Mouse (Mus musculus): Measurements from ENCODE around the gene Agbl1. TPM values are rescaled to one million over a fixed set of nuclear protein-coding genes. Genes with fewer than 3 reads are reported as not detected.

Agbl1 gene
- polyA plus RNA-seq, 1 experiment from 2014 or later: 0.16 TPM

- no peaks in the 10 kb centered on the region for H3K36me3 ChIP-seq (ENCODE audit: control insufficient read depth, insufficient read depth, low read length)
- H3K27me3 ChIP-seq (ENCODE audit: control insufficient read depth, insufficient read depth, low read length): no peaks in the 10 kb centered on the region
- DNase-seq (peak; percentile 11), ATAC-seq (ENCODE audit: low FRiP score, low TSS enrichment) (no peak)
- H3K4me3 ChIP-seq (replicated peaks; ENCODE audit: low read depth, low read length): no peak overlapping the region
- WGBS: 60% methylated on average over 10 of the region's 10 CpGs
- no peaks in the 10 kb centered on the region for H3K9me3 ChIP-seq (ENCODE audit: control insufficient read depth, low read length)
- no peak overlapping the region for H3K4me2 ChIP-seq (ENCODE audit: low read length)
- no peaks in the 10 kb centered on the region for H3K4me1 ChIP-seq (ENCODE audit: control insufficient read depth, insufficient read depth, low read length)
- H3K9ac ChIP-seq (replicated peaks; ENCODE audit: low read length): no peak overlapping the region
- no peak overlapping the region for H3K27ac ChIP-seq (replicated peaks; ENCODE audit: low read depth, low read length)
Observed at GRCm38 (mm10) chr7:76353469-76353868, 123.8 kb downstream of the Agbl1 start.

- no peak overlapping the region for H3K9ac ChIP-seq (replicated peaks; ENCODE audit: low read length)
- no peak overlapping the region for H3K4me3 ChIP-seq (replicated peaks; ENCODE audit: low read depth, low read length)
- no peaks in the 10 kb centered on the region for H3K9me3 ChIP-seq (ENCODE audit: control insufficient read depth, low read length)
- DNase-seq (peak; percentile 81), ATAC-seq (ENCODE audit: low FRiP score, low TSS enrichment) (no peak)
- no peaks in the 10 kb centered on the region for H3K4me1 ChIP-seq (ENCODE audit: control insufficient read depth, insufficient read depth, low read length)
- WGBS: 31% methylated on average over 3 of the region's 3 CpGs
- no peak overlapping the region for H3K27ac ChIP-seq (replicated peaks; ENCODE audit: low read depth, low read length)
- H3K36me3 ChIP-seq (ENCODE audit: control insufficient read depth, insufficient read depth, low read length): no peaks in the 10 kb centered on the region
- H3K27me3 ChIP-seq (ENCODE audit: control insufficient read depth, insufficient read depth, low read length): no peaks in the 10 kb centered on the region
- H3K4me2 ChIP-seq (ENCODE audit: low read length): no peak overlapping the region
Observed at GRCm38 (mm10) chr7:76354510-76354909, 124.8 kb downstream of the Agbl1 start.

- Histone ChIP-seq H3K9ac (replicated peaks; ENCODE audit: low read length) (no peak overlapping the region), H3K4me1 (ENCODE audit: control insufficient read depth, insufficient read depth, low read length) (no peaks in the 10 kb centered on the region), H3K9me3 (ENCODE audit: control insufficient read depth, low read length) (no peaks in the 10 kb centered on the region), H3K4me2 (ENCODE audit: low read length) (no peak overlapping the region), H3K4me3 (replicated peaks; ENCODE audit: low read depth, low read length) (no peak overlapping the region), H3K36me3 (ENCODE audit: control insufficient read depth, insufficient read depth, low read length) (no peaks in the 10 kb centered on the region), H3K27me3 (ENCODE audit: control insufficient read depth, insufficient read depth, low read length) (no peaks in the 10 kb centered on the region), H3K27ac (replicated peaks; ENCODE audit: low read depth, low read length) (no peak overlapping the region)
- 59% methylated on average over 4 of the region's 4 CpGs for WGBS
- ATAC-seq (ENCODE audit: low FRiP score, low TSS enrichment) (no peak), DNase-seq (no peak)
Observed at GRCm38 (mm10) chr7:76371269-76371668, 141.6 kb downstream of the Agbl1 start.

GRCm38 (mm10) chr7:76379493-76379892, 149.8 kb downstream of the Agbl1 start:
- Histone ChIP-seq H3K9me3 (ENCODE audit: control insufficient read depth, low read length) (no peaks in the 10 kb centered on the region), H3K4me2 (ENCODE audit: low read length) (no peak overlapping the region), H3K27me3 (ENCODE audit: control insufficient read depth, insufficient read depth, low read length) (no peaks in the 10 kb centered on the region), H3K4me1 (ENCODE audit: control insufficient read depth, insufficient read depth, low read length) (no peaks in the 10 kb centered on the region), H3K4me3 (replicated peaks; ENCODE audit: low read depth, low read length) (no peak overlapping the region), H3K27ac (replicated peaks; ENCODE audit: low read depth, low read length) (no peak overlapping the region), H3K9ac (replicated peaks; ENCODE audit: low read length) (no peak overlapping the region), H3K36me3 (ENCODE audit: control insufficient read depth, insufficient read depth, low read length) (no peaks in the 10 kb centered on the region)
- DNase-seq: no peak
- WGBS: 95% methylated on average over 3 of the region's 3 CpGs
- no peak for ATAC-seq (ENCODE audit: low FRiP score, low TSS enrichment)

GRCm38 (mm10) chr7:76381986-76382385, 152.3 kb downstream of the Agbl1 start:
- no peaks in the 10 kb centered on the region for H3K36me3 ChIP-seq (ENCODE audit: control insufficient read depth, insufficient read depth, low read length)
- H3K9me3 ChIP-seq (ENCODE audit: control insufficient read depth, low read length): no peaks in the 10 kb centered on the region
- H3K9ac ChIP-seq (replicated peaks; ENCODE audit: low read length): no peak overlapping the region
- no peak overlapping the region for H3K4me3 ChIP-seq (replicated peaks; ENCODE audit: low read depth, low read length)
- ATAC-seq (ENCODE audit: low FRiP score, low TSS enrichment) (no peak), DNase-seq (no peak)
- 92% methylated on average over 2 of the region's 2 CpGs for whole genome bisulfite sequencing
- no peak overlapping the region for H3K27ac ChIP-seq (replicated peaks; ENCODE audit: low read depth, low read length)
- no peaks in the 10 kb centered on the region for H3K4me1 ChIP-seq (ENCODE audit: control insufficient read depth, insufficient read depth, low read length)
- no peak overlapping the region for H3K4me2 ChIP-seq (ENCODE audit: low read length)
- no peaks in the 10 kb centered on the region for H3K27me3 ChIP-seq (ENCODE audit: control insufficient read depth, insufficient read depth, low read length)

GRCm38 (mm10) chr7:76389240-76389639, 159.6 kb downstream of the Agbl1 start:
- no peak overlapping the region for H3K9ac ChIP-seq (replicated peaks; ENCODE audit: low read length)
- no peaks in the 10 kb centered on the region for H3K27me3 ChIP-seq (ENCODE audit: control insufficient read depth, insufficient read depth, low read length)
- no peak for ATAC-seq (ENCODE audit: low FRiP score, low TSS enrichment)
- no peak overlapping the region for H3K4me3 ChIP-seq (replicated peaks; ENCODE audit: low read depth, low read length)
- DNase-seq: no peak
- peaks cover 8% of the 10 kb centered on the region; the same call in 1 of the 2 replicates for H3K4me1 ChIP-seq (ENCODE audit: control insufficient read depth, insufficient read depth, low read length)
- no peaks in the 10 kb centered on the region for H3K36me3 ChIP-seq (ENCODE audit: control insufficient read depth, insufficient read depth, low read length)
- H3K27ac ChIP-seq (replicated peaks; ENCODE audit: low read depth, low read length): no peak overlapping the region
- H3K9me3 ChIP-seq (ENCODE audit: control insufficient read depth, low read length): no peaks in the 10 kb centered on the region
- no peak overlapping the region for H3K4me2 ChIP-seq (ENCODE audit: low read length)
- 80% methylated on average over 5 of the region's 5 CpGs for WGBS

GRCm38 (mm10) chr7:76392296-76392940, 162.7 kb downstream of the Agbl1 start:
- H3K4me1 ChIP-seq (ENCODE audit: control insufficient read depth, insufficient read depth, low read length): peaks cover 8% of the 10 kb centered on the region; the same call in 1 of the 2 replicates
- H3K9ac ChIP-seq (replicated peaks; ENCODE audit: low read length): peak overlapping the region; percentile 18; the same call in 1 of the 2 replicates
- H3K36me3 ChIP-seq (ENCODE audit: control insufficient read depth, insufficient read depth, low read length): no peaks in the 10 kb centered on the region
- no peaks in the 10 kb centered on the region for H3K27me3 ChIP-seq (ENCODE audit: control insufficient read depth, insufficient read depth, low read length)
- WGBS: 16% methylated on average over 15 of the region's 15 CpGs
- H3K9me3 ChIP-seq (ENCODE audit: control insufficient read depth, low read length): no peaks in the 10 kb centered on the region
- DNase-seq (no peak), ATAC-seq (ENCODE audit: low FRiP score, low TSS enrichment) (peak; percentile 79)
- H3K27ac ChIP-seq (replicated peaks; ENCODE audit: low read depth, low read length): peak overlapping the region; percentile 46; the same call in 1 of the 2 replicates
- H3K4me2 ChIP-seq (ENCODE audit: low read length): peak overlapping the region; percentile 61
- peak overlapping the region; percentile 37 for H3K4me3 ChIP-seq (replicated peaks; ENCODE audit: low read depth, low read length)

GRCm38 (mm10) chr7:76392941-76393817, 163.5 kb downstream of the Agbl1 start:
- peak overlapping the region; percentile 37 for H3K4me3 ChIP-seq (replicated peaks; ENCODE audit: low read depth, low read length)
- H3K27me3 ChIP-seq (ENCODE audit: control insufficient read depth, insufficient read depth, low read length): no peaks in the 10 kb centered on the region
- H3K9me3 ChIP-seq (ENCODE audit: control insufficient read depth, low read length): no peaks in the 10 kb centered on the region
- peak overlapping the region; percentile 72 for H3K27ac ChIP-seq (replicated peaks; ENCODE audit: low read depth, low read length)
- ATAC-seq (ENCODE audit: low FRiP score, low TSS enrichment): peak; percentile 90
- no peaks in the 10 kb centered on the region for H3K36me3 ChIP-seq (ENCODE audit: control insufficient read depth, insufficient read depth, low read length)
- H3K9ac ChIP-seq (replicated peaks; ENCODE audit: low read length): peak overlapping the region; percentile 18
- peaks cover 8% of the 10 kb centered on the region; the same call in 1 of the 2 replicates for H3K4me1 ChIP-seq (ENCODE audit: control insufficient read depth, insufficient read depth, low read length)
- H3K4me2 ChIP-seq (ENCODE audit: low read length): peak overlapping the region; percentile 61
- 3% methylated on average over 15 of the region's 15 CpGs for WGBS
- DNase-seq: peak; percentile 91

Data from midbrain, embryonic 14.5 days (tissue).